15 mouse cellular contexts compared by ENCODE assay signal in genomic region chr13:43251391-43251790, GRCm38 (mm10). TPM values are rescaled to one million over a fixed set of nuclear protein-coding genes. Genes with fewer than 3 reads are reported as not detected.
DNase-seq lines count a peak whose midpoint lies in the region; ATAC-seq and TF ChIP-seq lines count a peak whose summit lies in the region.
"Had no signal": no experiment of that assay in that cellular context is flagged by ENCODE, and none has a peak within 500 bp of the region (broad histone marks: within the 10 kb centered on the region; RNA-seq: fewer than 3 reads in every experiment).

No protein-coding gene starts in this region.

- peak overlapping the region; percentile 40 for H3K27ac ChIP-seq in layer of hippocampus, adult 2 months
- no peak overlapping the region; the same call in 1 of the 2 replicates for H3K27ac ChIP-seq in midbrain, embryonic 13.5 days
- no peak overlapping the region for H3K27ac ChIP-seq in midbrain, postnatal 0 days (ENCODE audit: low read depth, low read length)
- H3K27ac ChIP-seq in cortical plate, adult 2 months (ENCODE audit: insufficient read depth, low read length), result peak overlapping the region; percentile 31; the same call in 1 of the 2 replicates
- 0 out of 2 replicates have a peak overlapping the region, but pooled peaks have one; percentile 13 for H3K27ac ChIP-seq in neural tube, embryonic 15.5 days (replicated peaks)
- H3K27ac ChIP-seq: embryonic facial prominence, embryonic 15.5 days; liver, embryonic 14.5 days; midbrain, embryonic 12.5 days had no signal

- no peak for DNase-seq in layer of hippocampus, adult 2 months (ENCODE audit: low spot score in 2 of 2)
- DNase-seq in layer of hippocampus, postnatal 36 days, result no peak
- no peak for DNase-seq in midbrain, postnatal 0 days (ENCODE audit: low spot score)
- no peak for DNase-seq in left cerebral cortex, adult 9 months (ENCODE audit: low spot score in 2 of 2)
- DNase-seq: cerebellum, adult 9-11 months; embryo, embryonic 11 days; gastrocnemius, postnatal 14 days; kidney, adult 8-10 months had no signal

- H3K9me3 ChIP-seq in midbrain, embryonic 13.5 days, result no peaks in the 10 kb centered on the region
- H3K9me3 ChIP-seq in midbrain, postnatal 0 days (ENCODE audit: low read length), result no peaks in the 10 kb centered on the region
- H3K9me3 ChIP-seq in neural tube, embryonic 15.5 days (replicated peaks), result no peaks in the 10 kb centered on the region
- H3K9me3 ChIP-seq: embryonic facial prominence, embryonic 15.5 days; G1E; midbrain, embryonic 12.5 days had no signal

- ATAC-seq in midbrain, embryonic 13.5 days, result 0 out of 2 replicates have a peak, but pooled peaks have one; percentile 56
- no peak for ATAC-seq in midbrain, postnatal 0 days (ENCODE audit: low FRiP score)
- ATAC-seq in neural tube, embryonic 15.5 days (ENCODE audit: low FRiP score), result no peak

- TF ChIP-seq POLR2A in cortical plate, adult 2 months (IDR thresholded peaks at IDR 0.05; ENCODE audit: extremely low read depth, insufficient read depth, low read length), result no peak

- H3K4me1 ChIP-seq in midbrain, embryonic 13.5 days (replicated peaks), result peaks cover 11% of the 10 kb centered on the region
- no peaks in the 10 kb centered on the region for H3K4me1 ChIP-seq in midbrain, postnatal 0 days (ENCODE audit: insufficient read depth, low read length)
- H3K4me1 ChIP-seq in cortical plate, adult 2 months (ENCODE audit: control insufficient read depth, insufficient read depth, low read length), result peaks cover 8% of the 10 kb centered on the region
- no peaks in the 10 kb centered on the region; the same call in 1 of the 2 replicates for H3K4me1 ChIP-seq in neural tube, embryonic 15.5 days
- H3K4me1 ChIP-seq: embryonic facial prominence, embryonic 15.5 days had no signal

- 61% methylated on average over 12 of the region's 12 CpGs for WGBS in midbrain, embryonic 13.5 days
- WGBS in midbrain, postnatal 0 days, result 57% methylated on average over 12 of the region's 12 CpGs
- 66% methylated on average over 12 of the region's 12 CpGs for WGBS in neural tube, embryonic 15.5 days

- no peaks in the 10 kb centered on the region for H3K36me3 ChIP-seq in midbrain, embryonic 13.5 days
- H3K36me3 ChIP-seq in midbrain, postnatal 0 days (ENCODE audit: insufficient read depth, low read length), result peaks cover 7% of the 10 kb centered on the region; the same call in 1 of the 2 replicates
- H3K36me3 ChIP-seq in neural tube, embryonic 15.5 days, result peaks cover 4% of the 10 kb centered on the region; the same call in 1 of the 2 replicates
- H3K36me3 ChIP-seq: embryonic facial prominence, embryonic 15.5 days; G1E; midbrain, embryonic 12.5 days had no signal

- no peaks in the 10 kb centered on the region for H3K27me3 ChIP-seq in midbrain, embryonic 13.5 days
- no peaks in the 10 kb centered on the region for H3K27me3 ChIP-seq in midbrain, postnatal 0 days (ENCODE audit: insufficient read depth, low read length)
- no peaks in the 10 kb centered on the region for H3K27me3 ChIP-seq in neural tube, embryonic 15.5 days (replicated peaks)
- H3K27me3 ChIP-seq: embryonic facial prominence, embryonic 15.5 days; midbrain, embryonic 12.5 days had no signal

- no peak overlapping the region for H3K4me3 ChIP-seq in layer of hippocampus, adult 2 months
- H3K4me3 ChIP-seq in midbrain, embryonic 13.5 days (replicated peaks), result no peak overlapping the region
- no peak overlapping the region for H3K4me3 ChIP-seq in midbrain, postnatal 0 days (ENCODE audit: low read depth, low read length)
- no peak overlapping the region for H3K4me3 ChIP-seq in cortical plate, adult 2 months (ENCODE audit: insufficient read depth, low read length)
- H3K4me3 ChIP-seq in neural tube, embryonic 15.5 days (replicated peaks), result no peak overlapping the region
- H3K4me3 ChIP-seq: embryonic facial prominence, embryonic 15.5 days; midbrain, embryonic 12.5 days had no signal

- no peak overlapping the region for H3K4me2 ChIP-seq in midbrain, embryonic 13.5 days (replicated peaks)
- H3K4me2 ChIP-seq in midbrain, postnatal 0 days (ENCODE audit: low read depth, low read length, poor library complexity, severe bottlenecking), result no peak overlapping the region
- no peak overlapping the region for H3K4me2 ChIP-seq in neural tube, embryonic 15.5 days
- H3K4me2 ChIP-seq: embryonic facial prominence, embryonic 15.5 days; midbrain, embryonic 12.5 days had no signal

- no peak for TF ChIP-seq CTCF in layer of hippocampus, adult 2 months (conservative IDR thresholded peaks at IDR 0.05)
- TF ChIP-seq CTCF in midbrain, postnatal 0 days (IDR thresholded peaks at IDR 0.05), result no peak
- no peak for TF ChIP-seq CTCF in cortical plate, adult 2 months (IDR thresholded peaks at IDR 0.05; ENCODE audit: extremely low read depth, insufficient read depth, low read length)

- no peak overlapping the region for H3K9ac ChIP-seq in midbrain, embryonic 13.5 days (replicated peaks)
- H3K9ac ChIP-seq in midbrain, postnatal 0 days (replicated peaks; ENCODE audit: low read length, poor library complexity, severe bottlenecking), result no peak overlapping the region
- H3K9ac ChIP-seq in neural tube, embryonic 15.5 days (replicated peaks), result no peak overlapping the region
- H3K9ac ChIP-seq: embryonic facial prominence, embryonic 15.5 days; liver, embryonic 14.5 days; midbrain, embryonic 12.5 days had no signal

RNA-seq across cellular contexts. Expression of gene Gfod1, which starts 52.6 kb away (rescaled TPM):
- 10 to 100 TPM; 94.6 to 99.3 TPM for total RNA-seq in layer of hippocampus, adult 2 months (2021)
- total RNA-seq in layer of hippocampus, postnatal 36 days (2021), result 100 to 1,000 TPM in 1 of 2 experiments, 10 to 100 TPM in 1; 98.0 to 109 TPM
- polyA plus RNA-seq in midbrain, embryonic 13.5 days (2015; fragmentation: Nextera tagmentation; extraction: Ambion mirVana), result 1.6 and 1.7 TPM in 2 replicates
- 21.1 and 22.4 TPM in 2 replicates for total RNA-seq in midbrain, postnatal 0 days (2014; rRNA removed)
- 2.0 and 2.4 TPM in 2 replicates for polyA plus RNA-seq in midbrain, postnatal 0 days (2015; fragmentation: Nextera tagmentation; extraction: Ambion mirVana)
- polyA plus RNA-seq in cortical plate, adult 2 months (2012; rRNA removed), result 39.7 and 42.1 TPM in 2 replicates
- polyA plus RNA-seq in neural tube, embryonic 15.5 days (2015; fragmentation: Nextera tagmentation; extraction: Ambion mirVana), result 1.9 and 2.7 TPM in 2 replicates

Comparison
In these comparisons a context has a peak if more than half of its experiments do, and no peak if none do; other contexts are left out.
1. H3K27ac ChIP-seq: peak in layer of hippocampus, adult 2 months (single experiment), cortical plate, adult 2 months (single experiment) and neural tube, embryonic 15.5 days (single experiment); none in midbrain, embryonic 13.5 days (single experiment) and midbrain, postnatal 0 days (single experiment).
2. RNA of gene Gfod1, which starts 52.6 kb away (polyA plus RNA-seq): 39.7 to 42.1 TPM in cortical plate, adult 2 months; 1.9 to 2.7 TPM in neural tube, embryonic 15.5 days, 2.0 to 2.4 TPM in midbrain, postnatal 0 days and 1.6 to 1.7 TPM in midbrain, embryonic 13.5 days; every median in the first group is over 10 times any median in the second.